Comparison of ENCODE assay signal across 23 mouse cellular contexts in genomic region chr17:12727748-12728147, GRCm38 (mm10). TPM values are rescaled to one million over a fixed set of nuclear protein-coding genes. Genes with fewer than 3 reads are reported as not detected.
"Had no signal": no experiment of that assay in that cellular context is flagged by ENCODE, and none has a peak within 500 bp of the region (broad histone marks: within the 10 kb centered on the region; RNA-seq: fewer than 3 reads in every experiment).

No protein-coding gene starts in this region.

- H3K4me1 ChIP-seq: midbrain, embryonic 15.5 days had no signal

- H3K4me3 ChIP-seq: liver, embryonic 13.5 days; lung, embryonic 15.5 days; megakaryocyte, embryonic 14.5 days; midbrain, embryonic 15.5 days; neural tube, embryonic 12.5 days; stomach, embryonic 15.5 days had no signal

- H3K9ac ChIP-seq: liver, embryonic 13.5 days; liver, postnatal 0 days; lung, embryonic 15.5 days; midbrain, embryonic 15.5 days; neural tube, embryonic 12.5 days; stomach, embryonic 15.5 days had no signal

- ATAC-seq: liver, postnatal 0 days; midbrain, embryonic 15.5 days had no signal

- H3K27me3 ChIP-seq: liver, embryonic 13.5 days; lung, embryonic 15.5 days; midbrain, embryonic 15.5 days; neural tube, embryonic 12.5 days; stomach, embryonic 15.5 days had no signal

- DNase-seq: kidney, adult 8-10 months; kidney, postnatal 36 days; left cerebral cortex, postnatal 4 days; liver; liver, embryonic 13.5 days; liver, postnatal 0 days; lung, postnatal 14 days; right cerebral cortex, postnatal 4 days; thymus, adult 2 months; thymus, postnatal 4 days had no signal

- H3K9me3 ChIP-seq: liver, embryonic 13.5 days; lung, embryonic 15.5 days; megakaryocyte, embryonic 14.5 days; midbrain, embryonic 15.5 days; neural tube, embryonic 12.5 days; stomach, embryonic 15.5 days had no signal

- H3K4me2 ChIP-seq: liver, embryonic 13.5 days; lung, embryonic 15.5 days; midbrain, embryonic 11.5 days; midbrain, embryonic 15.5 days; neural tube, embryonic 12.5 days; stomach, embryonic 15.5 days had no signal

- H3K27ac ChIP-seq: kidney, postnatal 0 days; liver, embryonic 13.5 days; macrophage; midbrain, embryonic 15.5 days; neural tube, embryonic 12.5 days; stomach, embryonic 15.5 days had no signal

RNA-seq across cellular contexts. Expression of gene Slc22a1, which starts 52.1 kb away (rescaled TPM):
- total RNA-seq: layer of hippocampus, adult 8-10 months; layer of hippocampus, postnatal 14 days; monocyte, adult 5-6 weeks; neutrophil, adult 5-6 weeks had no signal
- polyA plus RNA-seq: liver, embryonic 13.5 days; macrophage; midbrain, embryonic 11.5 days; midbrain, embryonic 15.5 days; neural tube, embryonic 12.5 days; testis, adult 2 months had no signal
